Mouse (Mus musculus) thymus, postnatal 4 days (tissue): ENCODE results near the gene Psma5.

Experiments
- DNase-seq: peaks from one replicate; pipeline ENCODE4 v3.0.0; 2021

The Psma5 gene

DNA sequence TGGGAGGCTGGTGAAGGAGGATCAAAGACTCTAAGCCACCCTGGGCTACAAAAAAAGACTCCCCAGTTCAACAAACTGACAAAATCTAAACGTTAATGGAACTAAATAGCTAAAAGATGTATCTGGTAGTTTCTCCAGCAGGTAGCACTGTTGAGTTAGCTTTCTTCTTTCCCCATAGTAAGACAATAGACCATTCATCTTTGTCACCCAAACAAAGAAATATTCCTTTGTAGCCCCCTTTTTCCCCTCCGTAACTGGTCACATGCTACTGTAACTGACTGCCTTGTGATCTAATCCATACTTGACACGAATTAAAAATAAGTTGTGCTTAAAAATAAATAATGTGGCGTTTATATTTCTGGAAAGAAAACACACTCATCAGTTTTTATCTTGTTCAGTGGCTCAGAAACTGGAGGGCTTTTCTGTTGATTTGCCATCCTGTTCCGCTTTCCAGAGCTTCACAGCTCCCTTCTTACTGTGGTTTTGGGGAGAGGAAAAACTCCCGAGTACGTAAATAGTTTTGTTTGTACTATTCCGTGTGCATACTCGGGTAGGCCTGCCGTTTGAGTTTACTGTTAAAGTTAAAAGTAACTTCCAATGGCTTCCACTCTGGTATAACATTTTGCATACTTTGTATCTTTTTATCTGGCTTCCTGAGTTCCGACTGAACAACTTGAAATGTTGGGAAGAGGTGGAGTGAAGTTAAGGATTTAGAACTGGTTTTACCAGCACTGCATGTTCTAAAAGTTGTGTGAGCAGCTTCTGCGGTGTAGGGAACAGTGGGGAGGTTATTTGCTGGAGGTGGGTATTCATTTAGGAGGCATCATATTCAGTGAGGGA is 25.9 kb downstream of the Psma5 start:
- DNase-seq: no peak

DNA sequence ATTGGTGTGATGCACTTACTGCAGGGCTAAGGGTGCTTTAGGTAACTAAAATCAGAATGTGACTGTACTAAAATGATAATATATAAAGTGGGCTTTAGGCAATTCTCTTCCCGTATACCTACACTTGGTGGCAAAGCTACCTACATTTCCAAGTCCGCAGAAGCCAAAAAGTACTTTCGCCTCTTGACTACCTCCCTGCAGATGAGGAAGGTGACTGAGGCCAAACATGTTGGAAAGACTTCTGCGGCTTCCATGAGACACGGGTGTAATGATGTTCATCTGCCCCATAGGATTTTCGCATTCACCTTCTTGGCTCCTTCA is 26.5 kb downstream of the Psma5 start:
- DNase-seq: no peak

DNA sequence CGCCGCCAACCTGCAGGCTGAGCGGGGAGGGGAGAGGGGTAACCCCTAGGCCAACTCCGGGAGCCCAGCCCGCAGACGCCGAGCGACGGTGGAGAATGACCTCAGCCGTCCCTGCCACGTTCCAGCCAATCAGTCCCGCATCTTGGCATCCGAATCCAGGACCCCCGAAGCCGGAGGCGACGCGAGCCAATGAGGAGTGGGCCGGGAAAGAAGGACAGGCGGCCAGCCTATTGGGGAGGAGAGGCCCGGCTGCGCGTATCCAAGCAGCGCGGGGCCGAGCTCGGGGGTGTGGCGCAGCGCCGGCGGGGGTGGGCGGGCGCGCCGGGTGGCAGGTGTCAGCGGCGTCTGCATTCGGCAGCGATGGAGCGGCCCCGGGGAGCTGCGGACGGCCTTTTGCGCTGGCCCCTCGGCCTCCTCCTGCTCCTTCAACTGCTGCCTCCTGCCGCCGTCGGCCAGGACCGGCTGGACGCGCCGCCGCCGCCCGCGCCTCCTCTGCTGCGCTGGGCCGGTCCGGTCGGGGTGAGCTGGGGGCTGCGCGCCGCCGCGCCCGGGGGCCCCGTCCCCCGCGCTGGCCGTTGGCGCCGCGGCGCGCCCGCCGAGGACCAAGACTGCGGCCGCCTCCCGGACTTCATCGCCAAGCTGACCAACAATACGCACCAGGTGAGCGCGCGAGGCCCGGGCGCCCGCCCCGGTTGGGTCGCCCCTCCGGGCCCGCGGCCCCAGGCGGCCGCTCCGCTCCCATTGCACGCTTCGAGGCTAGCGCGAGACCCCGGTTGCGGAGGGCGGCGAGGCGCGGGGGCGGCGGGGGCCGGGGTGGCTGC is 27.3 kb downstream of the Psma5 start, which contains the start of gene Sort1:
Gene Sort1, plus strand, starts transcription at position 302 of the 821 bp plus-strand sequence.
- peak; percentile 89 for DNase-seq

DNA sequence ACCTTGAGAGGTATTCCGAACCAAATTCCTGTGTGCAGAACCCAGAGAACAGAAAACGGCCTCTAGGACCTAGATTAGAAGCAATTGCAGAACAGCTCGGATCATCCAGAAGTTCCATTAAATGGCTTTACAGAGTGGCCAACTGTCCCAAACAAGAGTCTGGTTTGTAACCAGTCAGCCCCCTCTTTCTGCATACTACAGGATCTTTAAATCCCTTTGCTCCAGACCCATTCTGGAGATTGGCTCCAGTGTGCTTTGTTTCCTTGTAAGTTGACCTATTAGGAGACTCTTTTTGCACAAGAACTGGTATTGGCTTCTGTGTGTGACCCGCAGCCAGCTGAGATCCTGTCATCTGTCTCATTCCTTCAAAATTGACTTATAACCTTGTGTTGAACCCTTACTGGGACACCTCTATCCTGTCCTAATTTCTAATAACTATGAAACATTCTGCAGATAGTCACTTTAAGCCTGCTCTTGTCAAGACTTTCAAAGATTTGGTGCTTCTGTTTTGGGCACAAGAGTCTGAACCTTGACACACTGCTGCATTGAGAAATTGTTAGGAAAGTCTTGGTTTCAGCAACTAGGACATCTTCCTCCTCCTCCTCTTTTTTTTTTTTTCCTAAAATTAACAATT is 28.5 kb downstream of the Psma5 start:
- DNase-seq: no peak

DNA sequence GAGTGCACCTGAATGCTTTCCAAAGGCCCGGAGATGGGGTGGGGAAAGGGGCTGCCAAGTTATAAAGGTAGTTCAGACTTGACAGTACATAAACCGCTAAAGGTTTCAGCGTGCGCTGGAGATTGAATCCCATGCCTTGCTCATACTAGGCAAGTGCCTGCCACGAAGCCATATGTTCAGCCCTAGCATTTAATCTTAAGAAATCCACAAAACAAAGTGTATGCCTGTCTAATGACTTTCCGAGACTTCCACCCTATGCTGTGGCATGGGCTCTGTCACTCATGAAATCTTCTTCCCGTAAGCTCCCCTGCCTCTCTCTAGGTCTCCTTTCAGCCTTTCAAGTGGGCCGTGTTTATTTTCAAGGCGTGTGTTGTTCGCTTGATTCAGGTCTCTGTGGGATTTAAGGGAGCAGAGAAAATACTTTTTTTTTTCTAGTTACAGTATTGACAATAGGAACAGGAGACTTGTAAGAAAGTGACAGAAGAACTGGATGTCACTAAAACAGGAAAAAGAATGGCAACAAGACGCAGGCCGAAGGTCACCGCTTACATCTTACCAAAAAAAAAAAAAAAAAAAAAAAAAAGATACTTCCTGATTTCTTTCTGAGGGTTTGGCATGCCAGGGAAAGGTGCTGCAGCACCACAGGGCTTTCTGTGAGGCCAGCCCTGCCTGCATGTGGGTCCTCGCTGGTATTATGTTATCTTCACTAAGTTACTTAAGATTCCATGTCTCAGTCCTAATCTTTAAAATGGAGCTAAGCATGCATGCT is 30.1 kb downstream of the Psma5 start:
- DNase-seq: no peak

DNA sequence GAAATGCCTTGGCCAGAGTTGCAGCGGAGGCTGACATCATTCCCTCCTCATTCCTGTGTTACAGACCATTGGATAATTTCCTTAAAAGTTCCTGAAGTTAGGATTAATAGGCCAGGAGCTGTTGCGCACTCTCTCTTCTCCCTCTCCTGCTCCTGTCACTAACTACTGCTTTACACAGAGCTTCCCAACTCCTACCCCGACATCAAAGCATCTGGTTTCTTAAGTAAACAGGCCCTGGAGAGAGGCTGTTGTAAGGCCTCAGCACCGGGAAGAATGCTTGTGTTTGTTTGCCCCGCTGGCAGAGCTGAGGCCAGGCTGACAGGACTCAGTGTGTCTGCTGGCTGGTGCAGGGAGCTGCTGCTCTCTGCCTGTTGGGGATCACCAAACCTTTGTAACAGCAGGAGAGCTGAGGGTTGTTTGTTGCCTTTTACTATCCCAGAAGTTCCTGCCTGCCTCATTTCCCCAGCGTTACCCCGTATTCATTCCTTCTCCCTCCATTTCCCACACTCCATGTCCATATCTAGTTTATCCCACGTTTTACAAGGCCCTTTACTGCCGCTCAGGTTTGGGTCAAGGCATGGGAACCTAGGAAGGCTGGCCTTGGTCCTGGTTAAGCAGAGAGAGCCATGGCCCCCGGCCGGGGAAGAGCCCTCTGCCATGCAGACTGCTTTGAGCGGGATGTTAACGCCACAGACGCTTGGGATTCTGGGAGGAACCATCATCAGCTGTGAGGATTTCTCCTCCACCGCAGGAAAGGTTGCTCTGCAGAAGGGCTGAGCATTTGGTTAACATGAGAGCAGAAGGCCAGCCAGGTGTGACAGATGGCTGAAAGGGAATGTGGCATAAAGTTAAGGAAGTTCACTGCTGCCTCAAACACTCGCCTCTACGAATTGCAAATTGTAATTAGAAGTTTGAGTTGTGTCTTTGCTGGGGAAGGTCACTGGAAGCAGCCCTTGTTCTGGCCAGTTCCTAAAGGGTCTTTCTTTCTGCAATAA is 31.4 kb downstream of the Psma5 start:
- no peak for DNase-seq

DNA sequence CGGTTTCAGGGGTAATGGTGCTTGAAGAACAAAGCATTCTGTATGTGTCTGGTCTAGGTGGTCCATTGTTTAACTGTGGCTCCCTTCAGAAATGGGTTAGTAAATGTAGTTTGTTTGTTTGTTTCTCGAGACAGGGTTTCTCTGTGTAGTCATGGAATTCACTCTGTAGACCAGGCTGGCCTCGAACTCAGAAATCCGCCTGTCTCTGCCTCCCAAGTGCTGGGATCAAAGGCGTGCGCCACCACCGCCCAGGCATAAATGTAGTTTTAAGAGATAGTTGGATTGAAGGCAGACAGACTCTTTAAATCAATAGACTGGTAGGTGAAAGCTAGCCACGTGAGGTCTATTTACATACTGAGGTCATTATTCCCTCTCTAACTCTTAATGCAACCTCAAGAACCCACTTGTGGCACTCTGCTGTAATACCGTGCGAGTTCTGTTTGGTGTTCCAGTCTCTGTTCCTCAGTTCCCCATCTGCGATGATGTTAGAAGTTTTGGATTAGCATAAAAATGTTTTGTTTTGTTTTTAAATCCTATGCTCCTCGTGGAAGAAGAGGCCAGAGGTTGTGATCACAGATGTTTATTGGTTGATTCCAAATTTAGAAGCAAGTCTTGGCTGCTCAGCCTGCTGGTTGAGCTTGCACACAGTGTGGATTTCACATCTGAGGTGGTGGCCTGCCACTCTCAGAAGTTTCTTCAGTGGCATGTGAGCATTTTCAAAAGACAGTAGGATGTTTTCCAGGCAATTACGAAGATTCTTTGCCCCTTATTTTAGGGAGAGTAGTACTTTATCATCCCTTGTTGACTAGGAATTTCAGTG is 32.8 kb downstream of the Psma5 start:
- DNase-seq: no peak

DNA sequence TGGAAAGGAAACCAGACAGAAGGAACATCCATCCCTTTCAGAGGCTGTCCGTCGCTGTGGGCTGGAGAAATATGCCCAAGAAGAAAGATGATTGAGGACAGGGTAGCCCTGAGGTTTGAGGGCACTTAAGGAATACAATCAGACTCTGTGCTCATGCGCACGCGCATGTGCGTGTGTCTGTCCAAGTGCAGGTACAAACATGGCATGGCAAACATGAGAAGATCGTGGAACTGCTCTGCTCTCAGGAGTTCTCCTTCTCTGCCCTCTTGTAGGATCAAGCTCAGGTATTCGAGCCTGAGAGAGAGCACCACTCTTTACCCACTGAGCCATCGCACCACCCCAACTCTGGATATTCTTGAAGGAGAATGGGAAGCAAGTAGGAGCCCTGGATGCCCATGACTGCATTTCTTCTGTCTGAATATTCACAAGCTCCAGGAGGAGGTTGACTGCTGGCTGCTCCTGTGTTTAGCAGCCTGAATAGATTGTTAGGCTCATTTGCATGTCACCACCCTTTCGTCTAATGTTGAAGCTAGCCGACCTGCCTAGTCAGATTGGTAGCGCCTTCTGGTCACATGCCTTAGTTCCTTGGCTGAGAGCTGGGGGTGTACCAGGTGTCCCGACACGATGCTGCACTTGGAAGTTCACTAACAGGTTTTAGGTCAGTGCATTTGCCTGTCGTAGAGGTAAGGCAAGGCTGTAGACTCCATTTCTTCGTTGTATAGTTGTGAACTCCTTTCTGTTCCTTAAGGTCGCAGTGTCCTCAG is 34.5 kb downstream of the Psma5 start:
- no peak for DNase-seq

DNA sequence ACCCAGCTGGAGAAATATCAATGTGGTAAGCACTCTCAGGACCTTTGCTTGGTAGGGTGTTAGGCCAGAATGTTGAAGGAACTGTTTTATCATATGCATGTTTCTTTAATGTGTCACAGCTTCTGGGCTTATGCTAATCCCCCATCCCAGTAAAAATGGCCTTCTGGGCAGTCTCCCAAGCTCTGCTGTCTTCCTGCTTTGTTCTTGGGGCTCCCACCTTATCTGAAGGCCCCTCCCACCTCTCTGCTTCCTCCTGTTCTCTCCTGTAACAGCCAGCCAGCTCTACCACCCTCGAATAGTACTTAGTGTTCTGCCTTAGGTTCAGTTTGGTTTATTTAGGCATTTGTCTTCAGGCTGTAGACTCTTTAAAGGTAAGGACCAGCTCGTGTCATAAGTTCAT is 37.7 kb downstream of the Psma5 start:
- DNase-seq: no peak

DNA sequence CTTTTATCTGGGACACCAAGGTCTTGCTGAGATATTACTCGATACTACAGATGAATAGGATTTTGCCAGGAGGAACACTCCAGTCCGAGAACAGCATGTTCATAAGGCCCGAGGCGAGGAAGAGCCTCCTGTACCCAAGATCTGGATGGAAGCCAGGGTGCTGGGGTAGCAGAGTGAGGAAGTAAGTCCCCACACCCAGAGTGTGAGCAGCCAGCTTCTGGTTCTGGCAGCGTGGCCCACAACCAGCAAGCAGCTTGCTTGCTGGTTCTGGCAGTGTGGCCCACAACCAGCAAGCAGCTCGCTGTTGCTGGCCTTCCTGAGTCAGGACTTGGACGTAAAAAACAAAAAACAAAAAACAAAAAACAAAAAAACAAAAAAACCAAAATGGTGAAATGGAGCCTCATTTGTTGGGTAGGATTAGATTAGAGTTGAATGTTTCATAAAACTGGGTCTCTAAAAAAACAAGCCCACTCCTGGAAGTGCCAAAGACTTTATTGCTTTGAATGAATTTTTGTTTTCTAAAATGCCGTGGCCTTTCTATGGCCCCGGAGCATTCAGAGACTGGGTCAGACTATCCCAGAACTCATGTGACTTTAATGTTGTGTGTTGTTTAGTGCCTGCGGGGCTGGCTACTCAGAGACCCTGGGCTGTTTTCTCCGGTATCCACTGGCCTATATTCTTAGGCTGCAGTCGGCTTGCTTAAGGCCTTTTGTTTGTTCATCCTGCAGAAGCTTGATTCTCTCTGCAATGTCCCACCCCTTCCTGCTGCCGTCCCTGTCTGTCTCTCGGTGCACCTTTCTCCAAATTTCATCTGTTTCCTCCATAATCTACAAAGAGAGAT is 38.9 kb downstream of the Psma5 start:
- no peak for DNase-seq

DNA sequence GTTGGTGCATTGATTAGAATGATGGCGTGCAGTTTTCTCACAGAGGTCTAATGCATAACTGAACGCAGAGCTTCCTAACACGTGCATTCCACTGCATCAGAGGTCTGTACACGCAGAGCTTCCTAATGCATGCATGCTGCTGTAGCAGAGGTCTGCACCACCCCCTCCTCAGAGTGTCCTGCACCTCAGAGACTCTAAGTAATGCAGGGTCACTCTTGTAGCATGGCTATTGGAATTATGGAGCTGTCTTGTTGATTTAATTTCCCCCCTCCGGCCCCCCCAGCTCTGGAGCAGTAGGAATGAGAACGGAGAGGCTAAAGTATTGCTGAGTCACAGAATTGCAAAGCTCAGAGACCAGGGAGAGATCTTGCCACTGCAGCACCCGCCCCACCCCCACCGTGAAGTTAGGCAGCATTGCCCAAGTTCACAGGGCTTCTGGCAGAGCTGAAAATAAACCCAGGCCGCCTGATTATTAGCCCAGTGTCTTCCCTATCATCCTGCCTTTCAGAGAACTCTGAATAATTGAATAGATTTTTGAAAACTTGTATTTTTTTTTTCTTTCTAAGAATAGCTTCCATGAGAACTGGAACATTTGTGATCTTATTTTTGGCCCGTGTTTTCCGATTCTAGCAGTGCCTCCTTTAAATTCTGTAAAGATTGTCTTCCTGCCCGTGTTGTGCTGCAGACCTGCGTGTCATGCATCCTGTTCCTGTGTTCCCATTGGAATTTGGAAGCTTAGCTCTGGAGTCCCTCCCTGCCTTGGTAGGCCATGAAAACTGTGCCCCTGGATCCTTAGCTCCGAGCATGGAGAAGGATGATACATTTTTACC is 39.7 kb downstream of the Psma5 start:
- peak; percentile 55 for DNase-seq

DNA sequence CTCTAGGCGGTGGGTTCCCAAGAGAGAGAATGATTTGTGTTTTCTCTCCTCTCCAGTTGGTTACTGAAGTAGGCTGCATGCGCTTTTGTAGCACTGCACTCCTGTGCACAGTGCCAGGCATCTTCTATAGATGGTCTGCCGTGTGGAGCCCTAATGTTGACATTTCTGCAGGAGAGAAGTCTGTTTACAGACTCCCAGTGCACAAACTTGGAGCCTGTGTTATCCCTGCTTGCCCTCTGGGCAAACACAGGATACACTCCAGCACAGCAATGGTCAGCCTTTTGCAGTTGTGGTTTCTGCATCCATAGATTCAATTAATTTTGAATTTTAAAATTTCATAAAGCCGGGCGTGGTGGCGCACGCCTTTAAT is 40.3 kb downstream of the Psma5 start:
- DNase-seq: no peak

DNA sequence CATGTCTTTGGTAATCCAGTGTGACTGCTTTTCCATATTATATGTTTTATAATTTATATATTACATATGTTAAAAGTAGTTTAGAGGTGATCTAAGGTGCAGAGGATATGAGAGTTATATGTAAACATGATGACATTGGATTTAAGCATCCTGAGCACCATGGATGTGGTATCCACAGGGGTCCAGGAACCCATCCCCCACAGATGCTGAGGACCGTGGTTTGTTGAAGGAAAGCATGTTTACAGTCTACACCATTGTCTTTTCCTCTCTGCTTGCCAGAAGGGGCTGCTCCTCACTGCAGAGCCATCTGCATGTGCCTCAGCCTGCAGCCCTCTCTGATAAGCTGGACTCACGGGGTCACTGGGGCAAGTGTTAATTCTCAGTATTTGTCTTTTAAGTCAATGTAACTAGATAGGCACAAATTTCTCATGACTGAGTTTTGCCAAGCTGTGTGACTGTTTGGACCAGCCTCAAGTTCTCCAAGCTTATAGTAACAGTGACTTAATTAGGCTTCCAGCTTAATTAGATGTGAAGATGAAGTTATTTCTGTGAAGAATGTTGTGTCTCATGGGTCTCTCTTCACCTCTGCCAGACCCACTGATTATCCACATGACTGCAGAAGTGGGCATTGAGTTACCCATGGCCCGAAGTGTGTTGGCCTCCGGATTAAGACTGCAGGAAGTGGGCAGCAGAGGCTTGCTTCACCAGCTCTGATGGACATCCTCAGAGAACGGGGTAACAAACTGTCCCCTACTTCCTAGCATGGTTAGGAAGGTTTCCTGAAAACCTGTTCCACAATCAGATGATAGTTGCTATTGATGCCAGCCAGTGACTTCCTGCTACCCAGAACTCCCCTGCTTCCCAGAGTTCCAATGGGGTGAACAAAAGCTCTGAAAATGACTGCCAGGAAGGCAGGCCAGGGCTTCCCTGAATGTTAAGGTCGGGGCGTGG is 41.2 kb downstream of the Psma5 start:
- DNase-seq: no peak

DNA sequence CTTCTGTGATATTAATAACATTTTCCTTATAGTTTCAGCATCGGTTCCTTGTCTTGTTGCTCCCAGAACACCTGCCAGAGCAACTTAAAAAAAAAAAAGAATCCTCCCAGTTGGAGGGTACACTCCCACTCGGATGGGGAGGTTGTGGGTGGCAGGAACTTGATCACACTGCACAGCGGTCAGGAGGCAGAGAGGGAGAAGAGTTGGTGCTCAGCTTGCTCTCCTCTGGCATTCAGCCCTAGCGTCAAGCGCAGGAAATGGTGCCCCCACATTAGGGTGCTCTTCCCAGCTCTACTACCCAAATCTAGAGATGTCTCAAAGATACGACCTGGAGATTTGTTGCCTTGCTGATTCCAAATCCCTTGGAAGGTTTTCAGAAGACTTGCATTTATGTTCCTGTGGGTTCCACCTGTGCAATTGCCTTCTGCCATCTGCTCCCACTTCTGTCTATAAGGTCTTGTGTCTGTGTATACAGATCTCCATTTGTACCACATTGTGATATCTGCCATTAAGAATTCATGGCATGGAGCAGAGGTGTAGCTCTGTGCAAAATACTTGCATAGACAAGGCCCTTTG is 43.8 kb downstream of the Psma5 start:
- DNase-seq: no peak

DNA sequence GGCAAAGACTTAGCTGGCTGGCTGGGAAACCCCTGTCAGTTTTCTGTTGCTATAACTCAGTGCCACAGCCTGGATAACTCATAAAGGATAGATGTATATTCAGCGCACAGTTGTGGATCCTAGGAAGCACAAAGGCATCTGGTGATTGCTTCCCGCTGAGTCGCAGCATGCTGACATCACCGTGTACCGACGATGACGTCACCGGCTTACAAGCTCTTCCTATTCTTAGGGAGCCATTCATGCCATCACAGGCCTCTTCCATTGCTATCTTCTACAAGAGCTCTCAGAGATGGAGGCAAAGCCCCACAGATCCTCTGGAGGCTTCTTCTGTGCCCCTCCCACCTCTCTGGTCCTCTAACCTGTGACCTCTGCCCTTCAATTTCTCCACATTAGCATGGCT is 47.0 kb downstream of the Psma5 start:
- no peak for DNase-seq

DNA sequence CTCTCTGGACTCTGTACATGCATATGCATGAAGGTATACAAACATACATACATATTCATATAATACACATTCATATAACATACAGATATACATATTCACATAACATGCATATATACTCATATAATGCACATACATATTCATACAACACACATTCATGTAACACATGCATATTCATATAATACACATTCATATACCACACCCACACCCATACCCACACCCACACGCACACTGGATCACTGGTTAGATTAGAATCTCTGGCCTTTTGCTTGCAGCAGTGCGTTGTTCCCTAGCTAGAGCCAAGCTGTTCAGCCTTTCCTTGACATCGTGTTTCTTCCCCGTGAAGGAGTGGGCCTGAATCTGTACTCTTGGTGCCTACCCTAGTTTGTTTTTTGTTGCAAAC is 48.0 kb downstream of the Psma5 start:
- no peak for DNase-seq

DNA sequence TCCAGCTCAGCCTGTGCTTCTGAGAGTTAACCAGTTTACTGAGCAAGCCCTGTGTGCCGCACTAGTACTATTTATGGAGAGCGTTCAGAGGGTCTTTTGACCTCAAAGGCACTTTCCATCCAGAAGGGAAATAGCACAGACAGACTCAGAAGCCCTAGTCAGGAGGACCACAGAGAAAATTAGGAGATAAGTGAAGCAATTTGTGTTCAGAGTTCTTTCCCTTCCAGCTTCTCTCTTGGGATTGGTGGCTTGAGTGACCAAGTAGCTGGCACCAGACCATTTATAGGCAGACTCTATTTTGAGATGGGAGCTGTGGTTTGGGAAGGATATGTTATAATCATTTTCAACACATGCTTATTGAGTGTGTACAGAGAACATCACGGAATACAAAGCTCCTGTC is 49.7 kb downstream of the Psma5 start:
- no peak for DNase-seq
